Mouse (Mus musculus) neutrophil, adult 5-6 weeks (primary cell): ENCODE data around the gene Dcxr. TPM values are rescaled to one million over a fixed set of nuclear protein-coding genes. Genes with fewer than 3 reads are reported as not detected.
"Not testable (repeated sequence)": the region's sequence is repeated elsewhere in the genome, so short reads cannot be mapped to it uniquely, and the experiment has no call there.

Experiments used
- ATAC-seq: fragments of 151-379, 151-347 bp; 2 replicates; pipeline ENCODE4 v1.8.0; 2017; ENCODE audit warnings: mild to moderate bottlenecking, moderate TSS enrichment; ENCODE audit not compliant: insufficient number of reproducible peaks, poor library complexity, low FRiP score, severe bottlenecking; ENCODE audit errors: extremely low read depth
- total RNA-seq: library from RNA; stranded (forward); fragments of 200-1000 nt; gene quantifications from 2 replicates; pipeline ENCODE4 v1.2.3, GENCODE M21; 2017

Dcxr gene
- total RNA-seq, 1 experiment from 2014 or later = 6.8 TPM

DNA sequence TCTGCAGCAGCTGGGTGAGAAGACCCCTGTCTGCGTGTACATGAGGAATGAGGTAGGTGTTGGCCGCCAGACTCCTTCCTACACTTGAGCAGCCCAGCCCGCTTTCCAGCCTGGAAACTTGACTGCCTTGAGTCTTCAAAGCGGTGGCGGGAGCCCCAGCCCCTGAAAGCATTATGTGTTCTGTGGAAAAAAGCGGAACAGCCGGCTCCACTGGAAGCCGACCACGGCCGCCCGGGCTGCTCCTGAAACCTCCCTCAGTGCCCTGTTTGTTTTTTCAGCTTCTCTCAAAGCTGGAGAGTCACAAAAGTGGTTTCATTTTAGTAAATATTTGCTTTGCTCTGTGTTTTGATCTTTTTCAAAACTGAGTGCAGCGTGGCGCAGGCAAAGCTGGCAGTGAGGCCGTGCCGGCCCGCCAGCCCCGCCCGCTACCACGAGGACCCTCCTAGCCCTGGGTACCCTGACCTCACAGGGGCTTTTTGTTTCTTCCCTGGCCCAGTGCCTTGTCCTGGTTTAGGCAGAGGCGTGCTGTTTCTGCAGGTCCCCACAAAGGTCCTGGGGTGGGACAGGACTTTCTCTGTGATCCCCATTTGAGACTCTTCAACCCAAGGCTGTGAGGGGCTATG lies 40.3 kb downstream of the Dcxr start:
- no peak for ATAC-seq

DNA sequence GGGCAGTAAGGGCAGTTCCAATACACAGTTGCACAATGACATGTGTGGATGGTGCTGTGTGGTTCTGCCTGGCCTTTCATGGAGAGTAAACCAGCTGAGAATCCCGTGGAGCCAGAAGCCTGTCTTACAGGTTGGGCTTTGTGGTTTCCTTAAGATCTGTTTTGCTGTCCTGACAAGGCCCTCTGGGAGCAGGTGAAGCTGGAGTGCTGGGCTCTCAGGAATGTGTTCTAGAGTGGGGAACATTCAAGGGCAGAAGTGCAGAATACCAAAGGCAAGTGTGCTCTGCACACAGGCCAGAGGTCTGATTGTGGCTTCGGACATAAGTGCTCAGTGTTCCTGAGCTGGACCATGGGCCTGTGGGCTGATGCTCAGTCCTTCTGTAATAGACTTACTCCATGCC lies 42.4 kb downstream of the Dcxr start:
- ATAC-seq = no peak

DNA sequence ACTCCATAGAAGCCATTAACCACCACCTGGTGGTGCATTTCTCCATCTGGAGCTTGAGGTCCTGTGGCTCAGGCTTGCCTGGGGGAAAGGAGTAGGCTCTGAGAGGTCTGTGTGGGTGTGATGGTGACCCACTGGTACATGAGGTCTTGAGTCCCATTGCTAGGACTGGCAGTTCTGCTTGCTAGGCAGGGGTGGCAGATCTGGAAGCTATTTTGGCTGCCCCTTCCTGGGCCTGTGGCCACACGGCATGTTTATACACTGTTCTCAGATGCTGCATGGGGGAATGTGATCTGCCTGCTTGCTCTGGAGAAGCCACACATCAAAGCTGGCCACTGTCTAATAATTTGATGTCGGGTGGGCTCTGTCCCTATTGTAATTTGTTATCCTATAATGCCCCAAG lies 43.0 kb downstream of the Dcxr start:
- ATAC-seq = no peak

DNA sequence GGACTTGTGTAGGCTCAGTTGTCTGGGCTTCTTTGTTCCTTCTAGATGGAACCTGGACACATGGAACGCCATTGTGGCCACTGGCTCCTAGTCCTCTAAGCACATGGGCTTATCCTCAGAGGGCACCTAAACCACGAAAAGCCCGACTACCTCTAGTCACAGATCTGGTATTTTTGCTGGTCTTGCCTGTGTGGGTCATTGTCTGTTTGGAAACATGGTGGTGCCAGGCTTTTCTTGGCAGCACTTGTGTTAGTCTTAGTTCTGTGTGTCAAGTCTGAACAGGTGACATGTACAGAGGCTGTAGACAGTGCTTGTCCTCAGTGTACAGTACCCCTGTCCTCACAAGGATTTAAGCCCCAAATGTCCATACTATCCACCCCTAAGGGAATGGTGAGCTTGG lies 43.5 kb downstream of the Dcxr start:
- ATAC-seq = no peak

DNA sequence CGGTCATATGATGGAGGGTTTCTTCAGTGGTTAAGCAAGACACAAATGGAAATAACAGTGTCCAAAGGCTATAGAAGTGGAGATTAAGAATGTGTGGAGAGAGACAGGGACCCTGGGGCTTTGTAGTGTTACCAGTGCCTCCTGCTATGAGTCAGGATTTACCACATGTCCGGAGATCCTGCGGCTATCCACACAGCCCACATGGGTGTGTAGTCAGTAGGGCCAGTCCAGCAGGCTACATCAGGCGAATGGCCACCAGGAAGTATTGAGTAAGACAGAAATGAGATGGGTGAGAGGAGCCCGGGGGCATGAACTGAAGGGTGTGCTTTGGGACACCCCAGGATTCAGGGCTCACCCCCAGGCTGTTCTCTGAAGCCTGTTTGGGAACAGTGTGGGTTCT lies 44.4 kb downstream of the Dcxr start:
- no peak for ATAC-seq

DNA sequence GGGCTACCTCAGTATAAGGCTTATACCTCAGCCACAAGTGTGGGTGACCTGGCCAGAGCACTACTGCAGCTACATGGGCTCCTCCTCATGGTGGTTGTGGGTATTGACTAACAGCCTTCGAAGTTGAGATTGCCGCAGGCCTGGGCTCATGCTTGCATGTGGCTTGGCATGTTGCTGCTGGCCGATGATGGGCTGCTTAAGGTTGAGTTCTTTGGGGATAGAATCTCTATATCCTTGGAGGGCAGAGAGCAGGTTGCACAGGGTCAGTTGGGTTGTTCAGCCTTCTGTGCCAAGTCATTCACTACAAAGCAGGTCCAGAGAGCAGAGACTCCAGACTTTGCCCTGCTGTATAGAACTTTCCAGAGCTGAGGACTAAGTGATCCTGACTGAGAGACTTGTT lies 47.2 kb downstream of the Dcxr start:
- peak; percentile 45 for ATAC-seq

DNA sequence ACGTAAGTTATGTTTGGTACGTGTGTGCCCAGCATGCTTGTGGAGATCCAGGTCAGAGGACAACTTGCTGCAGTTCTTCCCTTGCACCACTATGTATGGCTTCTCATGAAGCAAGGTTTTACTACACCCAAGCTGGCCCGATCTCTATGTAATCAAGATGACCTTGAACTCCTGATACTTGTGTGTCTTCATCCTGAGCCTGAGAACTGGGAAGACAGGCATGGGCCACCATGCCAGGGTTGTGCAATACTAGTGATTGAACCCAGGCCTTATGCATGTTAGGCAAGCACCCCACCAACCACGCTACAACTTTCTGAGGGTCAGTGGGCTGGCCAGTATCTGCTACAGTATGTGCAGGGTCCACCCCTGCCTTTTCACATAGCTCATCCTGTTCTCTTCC lies 50.1 kb downstream of the Dcxr start:
- no peak for ATAC-seq

DNA sequence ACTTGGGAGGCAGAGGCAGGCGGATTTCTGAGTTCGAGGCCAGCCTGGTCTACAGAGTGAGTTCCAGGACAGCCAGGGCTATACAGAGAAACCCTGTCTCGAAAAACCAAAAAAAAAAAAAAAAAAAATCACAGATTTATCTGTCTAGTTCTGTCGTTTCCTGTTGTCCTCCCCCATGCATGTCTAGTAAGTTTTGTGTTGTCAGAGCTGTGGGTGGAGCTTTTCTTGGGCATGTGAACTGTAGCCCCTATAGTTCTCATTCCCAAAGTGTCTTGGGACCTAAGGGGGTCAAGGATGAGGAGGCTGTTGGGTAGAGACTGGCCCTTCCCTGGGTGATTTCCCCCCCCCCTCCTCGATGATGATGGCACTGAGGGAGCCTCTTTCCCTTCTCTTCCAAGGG lies 51.2 kb downstream of the Dcxr start:
- ATAC-seq = not testable (repeated sequence)

Other genes starting within 250 kb of the Dcxr start
- 20.8 and 24.1 TPM in 2 replicates for gene Mrpl12, start 242.7 kb downstream of the Dcxr start, total RNA-seq
- 5.0 and 7.9 TPM in 2 replicates for gene Slc25a10, start 235.4 kb downstream of the Dcxr start, total RNA-seq
- 0.23 TPM in 1 of 2 replicates, not detected in the other for gene Gcgr, start 196.6 kb downstream of the Dcxr start, total RNA-seq
- gene Mcrip1, start 177.6 kb downstream of the Dcxr start, total RNA-seq = 15.0 and 16.9 TPM in 2 replicates
- not detected in 2 replicates for gene Ppp1r27, start 176.1 kb downstream of the Dcxr start, total RNA-seq
- gene P4hb, start 154.0 kb downstream of the Dcxr start, total RNA-seq = 122 and 155 TPM in 2 replicates
- gene Arhgdia, start 145.7 kb downstream of the Dcxr start, total RNA-seq = 166 and 185 TPM in 2 replicates
- gene Alyref, start 128.9 kb downstream of the Dcxr start, total RNA-seq = 52.7 and 88.0 TPM in 2 replicates
- 15.7 and 22.0 TPM in 2 replicates for gene Anapc11, start 128.9 kb downstream of the Dcxr start, total RNA-seq
- not detected in 2 replicates for gene Npb, start 118.8 kb downstream of the Dcxr start, total RNA-seq
- 31.7 and 47.8 TPM in 2 replicates for gene Pcyt2, start 109.3 kb downstream of the Dcxr start, total RNA-seq
- 181 and 194 TPM in 2 replicates for gene Sirt7, start 102.0 kb downstream of the Dcxr start, total RNA-seq
- gene Mafg, start 93.7 kb downstream of the Dcxr start, total RNA-seq = 25.5 and 33.5 TPM in 2 replicates
- gene Pycr1, start 83.5 kb downstream of the Dcxr start, total RNA-seq = 1.6 TPM in 1 of 2 replicates, not detected in the other
- gene Myadml2, start 79.1 kb downstream of the Dcxr start, total RNA-seq = not detected in 2 replicates
- gene Notum, start 66.1 kb downstream of the Dcxr start, total RNA-seq = not detected in 2 replicates
- 59.7 and 74.8 TPM in 2 replicates for gene Aspscr1, start 54.3 kb downstream of the Dcxr start, total RNA-seq
- 24.2 and 44.7 TPM in 2 replicates for gene Cenpx, start 13.5 kb downstream of the Dcxr start, total RNA-seq
- 47.1 and 47.6 TPM in 2 replicates for gene Lrrc45, start 13.4 kb downstream of the Dcxr start, total RNA-seq
- 0.98 TPM in 1 of 2 replicates, not detected in the other for gene Rac3, start 5.8 kb downstream of the Dcxr start, total RNA-seq
- 0.81 TPM in 1 of 2 replicates, not detected in the other for gene Cbr2, start 4.8 kb upstream of the Dcxr start, total RNA-seq
- gene Hmga1b, start 35.5 kb upstream of the Dcxr start, total RNA-seq = 26.0 and 37.3 TPM in 2 replicates
- 3.8 and 5.9 TPM in 2 replicates for gene Rfng, start 56.9 kb upstream of the Dcxr start, total RNA-seq
- gene Gps1, start 57.0 kb upstream of the Dcxr start, total RNA-seq = 59.6 and 60.3 TPM in 2 replicates
- 30.9 and 32.5 TPM in 2 replicates for gene Dus1l, start 69.1 kb upstream of the Dcxr start, total RNA-seq
- 22.0 and 28.3 TPM in 2 replicates for gene Fasn, start 97.3 kb upstream of the Dcxr start, total RNA-seq
- gene Ccdc57, start 205.6 kb upstream of the Dcxr start, total RNA-seq = 3.5 and 4.7 TPM in 2 replicates
- gene Slc16a3, start 221.2 kb upstream of the Dcxr start, total RNA-seq = 216 and 232 TPM in 2 replicates